Mouse (Mus musculus) urinary bladder, adult 2 months (tissue): Measurements from ENCODE around the gene Luc7l. TPM values are rescaled to one million over a fixed set of nuclear protein-coding genes. Genes with fewer than 3 reads are reported as not detected.
A peak's percentile ranks its signal among the peaks of the same experiment; 100 is the strongest.
"Not testable (repeated sequence)": the region's sequence is repeated elsewhere in the genome, so short reads cannot be mapped to it uniquely, and the experiment has no call there.

Experiments used
- DNase-seq: peaks from one replicate; pipeline ENCODE4 v3.0.0; 2022; ENCODE audit warnings: low spot score
- polyA plus RNA-seq: library from polyadenylated mRNA; depleted of rRNA; stranded (reverse); fragments of >200 nt; gene quantifications from 2 replicates; pipeline ENCODE4 v1.2.3, GENCODE M21; 2012; rRNA removed

Luc7l gene
- polyA plus RNA-seq, 1 experiment, result 65.5 TPM

DNA sequence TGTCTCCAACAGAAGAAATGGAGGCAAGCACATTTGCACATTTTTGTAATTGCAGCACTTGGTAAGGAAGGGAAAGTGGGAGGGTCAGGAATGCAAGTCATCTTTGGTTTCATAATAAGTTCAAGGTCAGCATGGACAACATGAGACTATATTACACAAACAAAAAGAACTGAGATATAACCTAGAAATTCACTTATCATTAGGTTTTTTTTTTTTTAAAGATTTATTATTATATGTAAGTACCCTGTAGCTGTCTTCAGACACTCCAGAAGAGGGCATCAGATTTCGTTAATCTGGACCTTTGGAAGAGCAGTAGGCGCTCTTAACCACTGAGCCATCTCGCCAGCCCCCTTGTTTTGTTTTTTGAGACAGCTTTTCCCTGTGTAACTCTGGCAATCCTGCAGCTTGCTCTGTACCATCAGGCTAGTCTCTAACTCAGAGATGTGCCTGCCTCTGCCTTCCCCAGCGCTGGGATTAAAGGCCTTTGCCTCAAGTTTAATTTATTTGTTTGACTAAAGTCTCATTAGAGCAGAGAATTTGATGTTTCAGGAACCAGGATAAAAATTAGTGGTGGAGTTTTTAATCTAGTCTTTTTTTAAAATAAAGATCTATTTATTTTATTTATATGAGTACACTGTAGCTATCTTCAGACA, 684 bp upstream of the Luc7l start:
- no peak for DNase-seq

DNA sequence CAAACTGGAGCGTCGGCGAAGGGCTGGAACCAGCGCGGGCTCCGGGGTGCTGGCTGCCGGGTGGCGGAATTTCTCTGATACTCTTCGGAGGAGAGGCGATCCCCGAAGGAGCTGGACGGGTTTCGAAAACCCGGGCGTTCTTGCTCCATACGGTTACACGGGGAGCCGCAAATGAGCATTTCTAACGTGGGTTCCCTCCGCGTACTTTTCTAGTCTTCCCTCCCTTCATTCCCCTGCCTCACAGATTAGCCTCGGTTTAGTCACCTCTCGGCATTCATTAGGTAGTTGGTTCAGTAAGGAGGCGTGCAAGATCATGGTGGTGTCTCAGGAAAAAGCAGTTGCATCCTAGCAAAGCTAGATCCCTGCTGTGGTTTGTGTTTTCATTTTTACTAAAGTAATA, 703 bp downstream of the Luc7l start:
- no peak for DNase-seq

DNA sequence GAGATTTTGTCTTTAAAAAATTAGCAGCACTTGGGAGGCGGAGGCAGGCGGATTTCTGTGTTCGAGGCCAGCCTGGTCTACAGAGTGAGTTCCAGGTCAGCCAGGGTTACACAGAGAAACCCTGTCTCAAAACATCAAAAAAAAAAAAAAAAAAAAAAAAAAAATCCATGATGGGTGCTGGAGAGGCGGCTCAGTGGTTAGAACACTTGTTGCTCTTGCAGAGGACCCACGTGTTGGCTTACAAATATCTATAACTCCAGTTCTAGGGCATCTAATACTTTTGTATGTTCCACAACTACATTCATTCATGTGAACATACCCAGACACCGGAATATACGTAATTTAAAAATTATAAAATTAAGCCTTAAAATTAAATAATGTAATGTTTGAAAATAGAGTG, 2.6 kb downstream of the Luc7l start:
- DNase-seq, result no peak

DNA sequence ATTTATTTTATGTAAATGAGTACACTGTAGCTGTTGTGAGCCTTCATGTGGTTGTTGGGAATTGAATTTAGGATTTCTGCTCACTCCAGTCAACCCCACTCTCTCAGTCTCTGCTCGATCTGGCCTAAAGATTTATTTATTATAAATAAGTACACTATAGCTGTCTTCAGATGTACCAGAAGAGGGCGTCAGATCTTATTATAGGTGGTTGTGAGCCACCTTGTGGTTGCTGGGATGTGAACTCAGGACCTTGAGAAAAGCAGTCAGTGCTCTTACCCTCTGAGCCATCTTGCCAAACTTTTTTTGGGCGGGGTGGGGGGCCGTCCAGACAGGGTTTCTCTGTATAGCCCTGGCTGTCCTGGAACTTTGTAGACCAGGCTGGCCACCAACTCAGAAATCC, 9.1 kb downstream of the Luc7l start:
- no peak for DNase-seq

DNA sequence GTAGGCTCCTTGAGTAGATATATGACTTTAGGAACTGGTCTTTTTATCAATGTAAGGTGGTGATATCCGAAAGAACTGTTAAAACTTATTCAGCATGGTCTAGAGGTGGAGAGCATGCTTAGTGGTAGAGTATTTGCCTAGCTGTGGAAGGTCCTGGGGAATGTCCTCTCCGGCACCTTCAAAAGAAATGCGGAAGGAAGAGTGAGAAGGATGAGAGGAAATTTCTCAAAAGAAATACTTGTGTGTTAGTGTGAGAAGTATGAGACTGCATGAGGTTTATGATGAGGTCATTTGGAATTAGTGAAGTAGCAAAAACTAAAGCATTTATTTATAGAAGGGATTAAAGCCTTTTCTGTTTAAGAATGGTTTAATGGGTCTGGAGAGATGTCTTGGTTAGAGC, 9.7 kb downstream of the Luc7l start:
- no peak for DNase-seq

DNA sequence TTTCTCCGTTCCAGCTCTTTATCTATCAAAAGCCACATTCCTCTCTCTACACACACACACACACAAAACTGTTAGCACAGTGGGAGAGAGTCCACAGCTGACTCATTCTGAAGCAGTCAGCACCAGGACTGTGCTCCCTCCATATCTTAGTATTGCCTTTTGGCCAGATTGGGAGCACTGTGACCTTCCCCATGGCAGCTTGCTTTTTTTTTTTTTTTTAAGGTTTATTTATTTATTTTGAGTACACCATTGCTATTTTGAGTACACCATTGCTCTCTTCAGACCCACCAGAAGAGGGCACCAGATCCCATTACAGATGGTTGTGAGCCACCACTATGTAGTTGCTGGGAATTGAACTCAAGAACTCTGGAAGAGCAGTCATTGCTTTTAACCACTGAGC, 16.2 kb downstream of the Luc7l start:
- DNase-seq, result no peak

DNA sequence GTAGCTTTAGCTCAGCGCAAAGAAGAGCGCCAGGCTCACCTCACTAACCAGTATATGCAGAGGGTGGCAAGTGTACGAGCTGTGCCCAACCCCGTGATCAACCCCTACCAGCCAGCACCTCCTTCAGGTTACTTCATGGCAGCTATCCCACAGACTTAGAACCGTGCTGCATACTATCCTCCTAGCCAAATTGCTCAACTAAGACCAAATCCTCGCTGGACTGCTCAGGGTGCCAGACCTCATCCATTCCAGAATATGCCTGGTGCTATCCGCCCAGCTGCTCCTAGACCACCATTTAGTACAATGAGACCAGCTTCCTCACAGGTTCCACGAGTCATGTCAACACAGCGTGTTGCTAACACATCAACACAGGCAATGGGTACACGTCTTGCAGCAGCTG, 16.9 kb downstream of the Luc7l start:
- not testable (repeated sequence) for DNase-seq

DNA sequence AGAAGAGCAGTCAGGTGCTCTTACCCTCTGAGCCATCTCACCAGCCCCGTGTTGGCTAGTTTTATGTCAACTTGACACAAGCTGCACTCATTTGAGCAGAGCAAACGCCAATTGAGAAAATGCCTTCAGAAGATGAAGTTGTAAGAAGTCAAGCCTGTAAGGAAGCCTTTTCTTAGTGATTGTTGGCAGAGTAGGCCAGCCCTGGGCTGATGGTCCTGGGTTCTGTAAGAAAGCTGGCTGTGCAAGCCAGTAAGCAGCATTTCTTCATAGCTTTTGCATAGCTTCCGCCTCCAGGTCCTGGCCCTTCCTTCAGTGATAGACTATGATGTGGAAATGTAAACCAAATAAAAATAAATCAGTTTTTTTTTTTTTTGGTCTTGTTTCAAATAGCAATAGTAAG, 19.9 kb downstream of the Luc7l start:
- no peak for DNase-seq

DNA sequence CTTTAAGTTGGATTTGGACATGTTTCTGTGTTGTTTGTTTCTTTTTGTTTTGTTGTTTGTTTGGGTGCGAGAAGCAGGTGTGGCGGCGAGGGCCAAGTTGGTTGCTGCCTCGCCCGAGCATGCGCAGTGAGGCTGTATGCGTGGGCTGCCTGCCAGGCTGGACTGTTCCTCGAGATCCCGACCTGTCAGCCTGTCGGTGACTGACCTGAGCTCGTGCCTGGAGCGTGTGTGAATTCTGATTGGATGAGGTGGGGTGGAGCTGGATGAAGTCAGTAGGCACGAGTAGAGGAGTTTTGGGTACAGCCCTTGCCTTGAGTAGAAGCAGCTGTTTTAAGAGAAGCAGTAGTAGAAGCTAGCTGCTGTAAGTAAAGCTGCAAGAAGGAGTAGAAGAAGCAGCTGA, 23.2 kb downstream of the Luc7l start:
- no peak for DNase-seq

DNA sequence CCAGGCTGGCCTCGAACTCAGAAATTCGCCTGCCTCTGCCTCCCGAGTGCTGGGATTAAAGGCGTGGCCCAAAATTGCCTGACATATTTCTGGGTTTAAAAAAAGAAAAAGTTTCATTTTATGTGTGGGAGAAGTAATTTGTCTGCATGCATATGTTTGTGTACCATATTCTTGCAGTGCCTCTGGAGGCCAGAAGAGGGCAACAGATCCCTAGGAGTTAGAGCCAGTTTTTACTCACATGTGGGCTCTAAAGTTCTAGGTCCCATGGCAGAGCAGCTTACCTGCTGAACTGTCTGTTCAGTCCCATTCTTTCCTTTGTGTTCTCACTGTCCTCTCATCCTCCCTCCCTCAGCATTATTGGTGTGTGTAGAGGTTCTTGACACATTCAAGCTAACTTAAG, 24.0 kb downstream of the Luc7l start:
- DNase-seq, result no peak

DNA sequence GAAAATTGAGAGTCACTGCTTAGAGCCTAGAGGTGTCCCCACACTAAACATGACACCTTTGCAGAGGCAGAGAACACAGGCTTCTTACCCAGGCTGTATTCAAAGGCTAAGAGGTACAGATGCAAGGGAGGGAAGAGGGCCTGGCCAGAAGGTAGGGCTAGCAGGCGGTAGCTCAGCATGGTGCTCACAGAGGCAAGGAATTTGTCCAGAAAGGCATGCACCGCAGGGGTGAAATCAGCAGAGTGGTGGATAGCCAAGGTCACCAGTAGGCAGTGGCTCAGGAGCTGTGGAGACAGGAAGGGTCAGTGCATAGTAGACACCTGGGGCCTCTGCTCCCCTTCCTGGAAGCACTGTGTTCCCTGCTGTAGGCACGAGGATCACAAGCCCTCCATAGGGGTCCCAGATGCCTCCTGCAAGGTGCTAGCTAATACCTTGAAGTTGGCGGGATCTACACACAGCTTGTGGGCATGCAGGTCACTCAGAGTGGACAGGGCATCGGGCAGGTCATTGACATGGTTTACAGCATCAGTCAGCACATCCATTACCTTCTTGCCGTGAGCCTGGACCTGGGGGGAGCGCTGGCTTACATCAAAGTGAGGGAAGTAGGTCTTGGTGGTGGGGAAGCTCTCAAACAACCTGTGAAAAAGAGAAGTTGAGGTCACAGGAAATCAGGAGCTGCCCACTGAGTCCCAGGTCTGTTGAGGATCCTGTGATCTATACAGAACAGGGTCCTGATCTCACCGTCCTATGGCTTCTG, 33.7 kb downstream of the Luc7l start:
- DNase-seq, result no peak

DNA sequence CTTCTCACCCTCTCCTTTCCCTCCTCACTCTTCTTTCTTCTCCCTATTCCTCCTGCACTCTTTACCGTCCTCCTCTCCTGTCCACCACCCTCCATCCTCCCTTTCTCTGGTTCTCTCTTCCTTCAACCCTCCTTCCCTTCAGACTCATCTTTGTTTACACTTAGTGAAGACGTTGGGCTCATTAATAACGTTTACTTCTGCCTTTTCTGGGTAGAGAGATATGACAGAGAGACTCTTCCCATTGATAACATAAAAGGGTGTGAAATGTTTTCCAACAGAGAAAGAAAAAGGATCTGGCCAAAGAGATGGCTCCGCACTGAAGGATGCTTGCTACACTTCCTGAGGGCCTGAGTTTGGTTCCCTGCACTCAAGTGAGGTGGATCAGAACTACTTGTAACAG, 36.8 kb downstream of the Luc7l start:
- no peak for DNase-seq

DNA sequence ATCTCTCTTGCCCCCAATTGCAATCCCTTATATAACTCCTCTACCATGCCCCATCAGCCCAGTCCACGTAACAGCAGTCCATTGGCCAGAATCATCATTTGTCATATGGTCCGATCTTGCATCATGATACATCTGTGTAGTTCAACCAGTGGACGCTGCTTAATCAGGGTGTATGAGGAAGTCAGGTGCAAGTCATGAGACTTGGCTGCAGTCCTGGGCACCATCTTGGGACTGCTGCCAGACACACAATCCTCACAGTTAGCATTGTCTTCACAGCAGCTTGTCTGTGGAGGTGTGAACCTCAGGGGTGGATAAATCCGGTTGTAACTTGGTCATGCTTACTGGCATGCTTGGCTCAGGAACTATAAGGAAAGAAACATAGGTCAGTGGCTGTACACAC, 45.6 kb downstream of the Luc7l start:
- not testable (repeated sequence) for DNase-seq

DNA sequence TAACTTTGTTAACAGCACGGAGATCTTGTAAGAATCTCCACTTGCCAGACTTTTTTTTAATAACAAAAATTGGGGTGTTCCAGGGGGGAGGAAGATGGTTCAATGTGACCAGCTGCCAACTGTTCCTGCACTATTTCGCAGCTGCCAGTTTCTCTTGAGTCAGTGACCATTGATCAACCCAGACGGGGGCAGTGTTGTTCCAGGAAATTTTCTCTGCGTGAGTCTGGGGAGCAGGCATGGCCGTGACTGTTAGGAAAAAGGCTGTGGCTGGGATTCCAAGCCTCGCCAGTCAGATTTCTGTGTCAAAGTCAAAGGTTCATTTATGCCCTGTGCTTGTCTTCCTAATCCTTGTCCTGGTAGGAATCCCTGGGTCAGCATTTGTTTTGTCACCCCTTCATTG, 61.6 kb downstream of the Luc7l start:
- peak; percentile 38 for DNase-seq

DNA sequence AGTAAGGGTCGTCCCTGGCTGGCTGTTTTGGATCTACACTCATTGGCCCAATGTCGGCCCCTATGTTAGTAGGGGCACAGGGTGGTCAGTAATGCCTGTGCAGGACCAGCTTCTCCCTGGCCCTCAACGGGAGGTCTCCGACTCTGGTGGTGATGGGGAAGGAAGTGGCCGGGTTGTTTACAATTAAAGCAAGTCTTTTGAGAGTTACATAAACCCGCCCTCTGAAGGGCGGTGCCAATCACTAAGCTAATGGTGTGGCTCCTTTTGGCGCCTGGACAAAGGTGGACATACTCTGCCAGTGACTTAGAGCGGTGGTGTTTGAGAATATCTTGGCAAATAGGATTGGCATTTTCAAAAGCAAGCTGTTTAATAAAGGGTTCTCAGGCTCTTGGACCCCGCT, 62.8 kb downstream of the Luc7l start:
- DNase-seq, result no peak

DNA sequence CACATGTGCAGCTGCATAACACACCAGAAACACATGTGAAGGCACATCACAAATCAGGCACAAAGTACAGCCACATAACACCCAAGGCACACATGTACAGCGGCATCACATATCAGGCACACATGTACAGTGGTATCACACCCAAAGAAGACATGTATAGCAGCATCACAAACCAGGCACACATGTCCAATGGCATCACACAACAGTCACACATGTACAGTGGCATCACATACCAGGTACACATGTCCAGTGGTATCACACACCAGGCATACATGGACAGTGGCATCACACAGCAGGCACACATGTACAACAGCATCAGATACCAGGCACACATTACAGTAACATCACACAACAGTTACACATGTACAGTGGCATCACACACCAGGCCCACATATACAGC, 65.7 kb downstream of the Luc7l start:
- no peak for DNase-seq

Other genes with a start within 250 kb of the Luc7l start
- gene Rab11fip3, start 183.3 kb upstream of the Luc7l start, polyA plus RNA-seq, result 21.2 and 28.6 TPM in 2 replicates
- 81.4 and 105 TPM in 2 replicates for gene Decr2, start 162.6 kb upstream of the Luc7l start, polyA plus RNA-seq
- 13.9 and 20.6 TPM in 2 replicates for gene Nme4, start 157.3 kb upstream of the Luc7l start, polyA plus RNA-seq
- 17.1 and 21.8 TPM in 2 replicates for gene Tmem8, start 139.6 kb upstream of the Luc7l start, polyA plus RNA-seq
- gene Mrpl28, start 129.4 kb upstream of the Luc7l start, polyA plus RNA-seq, result 62.8 and 76.4 TPM in 2 replicates
- gene Axin1, start 114.2 kb upstream of the Luc7l start, polyA plus RNA-seq, result 22.2 and 24.4 TPM in 2 replicates
- gene Pdia2, start 53.8 kb upstream of the Luc7l start, polyA plus RNA-seq, result 0.41 and 0.72 TPM in 2 replicates
- gene Rgs11, start 49.9 kb upstream of the Luc7l start, polyA plus RNA-seq, result 46.4 and 47.9 TPM in 2 replicates
- 7.2 and 12.5 TPM in 2 replicates for gene Arhgdig, start 45.1 kb upstream of the Luc7l start, polyA plus RNA-seq
- 89.4 and 106 TPM in 2 replicates for gene Fam234a, start 8.7 kb upstream of the Luc7l start, polyA plus RNA-seq
- 7.9 and 11.1 TPM in 2 replicates for gene Neurl1b, start 161.9 kb downstream of the Luc7l start, polyA plus RNA-seq